Mouse (Mus musculus) small intestine, adult 2 months (tissue): ENCODE results near the gene Gsn. TPM values are rescaled to one million over a fixed set of nuclear protein-coding genes. Genes with fewer than 3 reads are reported as not detected.

ENCODE experiments used
- H3K27ac ChIP-seq: fragments of 200-500 bp; 2 replicates; pipeline ENCODE4 v1.5.1; 2012; ENCODE audit warnings: low read depth, low read length, control low read depth, inconsistent platforms; ENCODE audit not compliant: insufficient read depth
- H3K27me3 ChIP-seq: fragments of 200-500 bp; 2 replicates; pipeline ENCODE4 v1.6.1; 2012; ENCODE audit warnings: mild to moderate bottlenecking, moderate library complexity, low read length, inconsistent platforms; ENCODE audit not compliant: control insufficient read depth, insufficient read depth
- H3K36me3 ChIP-seq: fragments of 200-500 bp; 2 replicates; pipeline ENCODE4 v1.6.1; 2012; ENCODE audit warnings: mild to moderate bottlenecking, low read length, control low read depth, inconsistent platforms; ENCODE audit not compliant: control insufficient read depth, insufficient read depth
- H3K4me1 ChIP-seq: fragments of 200-500 bp; 2 replicates; pipeline ENCODE4 v1.6.1; 2012; ENCODE audit warnings: low read length, inconsistent platforms, mixed read lengths; ENCODE audit not compliant: control insufficient read depth, insufficient read depth, insufficient read length
- H3K4me3 ChIP-seq: fragments of 200-500 bp; 2 replicates; pipeline ENCODE4 v1.5.1; 2012; ENCODE audit warnings: low read depth, mild to moderate bottlenecking, control low read depth, inconsistent platforms, low read length, moderate library complexity
- CTCF ChIP-seq: fragments of 200-500 bp; IDR thresholded peaks from 2 replicates; pipeline ENCODE4 v1.5.1; 2012; ENCODE audit warnings: low read depth, mild to moderate bottlenecking, control low read depth, inconsistent platforms, low read length, moderate library complexity, mixed read lengths; ENCODE audit not compliant: insufficient replicate concordance, insufficient read length; ENCODE audit errors: extremely low read depth
- POLR2A ChIP-seq: fragments of 200-500 bp; IDR thresholded peaks from 2 replicates; pipeline ENCODE4 v1.6.1; 2012; ENCODE audit warnings: low read depth, mild to moderate bottlenecking, control low read depth, inconsistent platforms, low read length, moderate library complexity
- WGBS: fragments of 180-500 bp; shearing (Covaris S2); methylation state at CpG from one replicate; pipeline ENCODE4 v1.1.7; 2018; 5-methylcytosine and 5-hydroxymethylcytosine counted together
- polyA plus RNA-seq: library from polyadenylated mRNA; depleted of rRNA; stranded (reverse); fragments of >200 nt; gene quantifications from 2 replicates; pipeline ENCODE4 v1.2.3, GENCODE M21; 2012

The Gsn gene
- polyA plus RNA-seq, 1 experiment = 198 TPM

GRCm38 (mm10) chr2:35269716-35270260, 13.6 kb downstream of the Gsn start:
- Histone ChIP-seq H3K27ac (peak overlapping the region; percentile 82), H3K4me3 (no peak overlapping the region), H3K4me1 (peaks cover 55% of the 10 kb centered on the region), H3K36me3 (no peaks in the 10 kb centered on the region), H3K27me3 (no peaks in the 10 kb centered on the region)
- TF ChIP-seq POLR2A (no peak), CTCF (no peak)
- 79% methylated on average over 4 of the region's 4 CpGs for WGBS

GRCm38 (mm10) chr2:35270531-35270984, 14.4 kb downstream of the Gsn start:
- Histone ChIP-seq H3K4me1 (peaks cover 53% of the 10 kb centered on the region), H3K4me3 (no peak overlapping the region), H3K36me3 (no peaks in the 10 kb centered on the region), H3K27me3 (no peaks in the 10 kb centered on the region), H3K27ac (0 out of 2 replicates have a peak overlapping the region, but pooled peaks have one; percentile 82)
- 20% methylated on average over 10 of the region's 10 CpGs for WGBS
- no peak for TF ChIP-seq POLR2A
- peak; percentile 76; the same call in 1 of the 2 replicates for TF ChIP-seq CTCF

GRCm38 (mm10) chr2:35271817-35272216, 15.6 kb downstream of the Gsn start:
- H3K4me1 ChIP-seq = peaks cover 41% of the 10 kb centered on the region

GRCm38 (mm10) chr2:35272881-35273280, 16.7 kb downstream of the Gsn start:
- Histone ChIP-seq H3K27me3 (no peaks in the 10 kb centered on the region), H3K36me3 (no peaks in the 10 kb centered on the region), H3K4me3 (no peak overlapping the region), H3K4me1 (peaks cover 39% of the 10 kb centered on the region; the same call in 1 of the 2 replicates), H3K27ac (peak overlapping the region; percentile 75)
- TF ChIP-seq CTCF (no peak), POLR2A (no peak)
- WGBS = 68% methylated on average over 6 of the region's 6 CpGs

More at GRCm38 (mm10) chr2:35271817-35272216, 15.6 kb downstream of the Gsn start:
- H3K4me3 ChIP-seq = no peak overlapping the region
- H3K36me3 ChIP-seq = no peaks in the 10 kb centered on the region
- no peaks in the 10 kb centered on the region for H3K27me3 ChIP-seq
- peak overlapping the region; percentile 51 for H3K27ac ChIP-seq
- 34% methylated on average over 2 of the region's 2 CpGs for WGBS
- no peak for TF ChIP-seq CTCF
- TF ChIP-seq POLR2A = no peak

- WGBS = 21% methylated on average over 2 of the region's 2 CpGs
- no peak for TF ChIP-seq POLR2A
- TF ChIP-seq CTCF = no peak
- peaks cover 35% of the 10 kb centered on the region; the same call in 1 of the 2 replicates for H3K4me1 ChIP-seq
Observed at GRCm38 (mm10) chr2:35273536-35273935, 17.4 kb downstream of the Gsn start.

GRCm38 (mm10) chr2:35277686-35278085, 21.5 kb downstream of the Gsn start:
- 68% methylated on average over 3 of the region's 3 CpGs for WGBS
- Histone ChIP-seq H3K4me1 (peaks cover 14% of the 10 kb centered on the region), H3K27ac (no peak overlapping the region), H3K4me3 (no peak overlapping the region), H3K36me3 (no peaks in the 10 kb centered on the region), H3K27me3 (peaks cover 5% of the 10 kb centered on the region; the same call in 1 of the 2 replicates)
- no peak for TF ChIP-seq POLR2A
- TF ChIP-seq CTCF = no peak

More at GRCm38 (mm10) chr2:35273536-35273935, 17.4 kb downstream of the Gsn start:
- no peaks in the 10 kb centered on the region for H3K27me3 ChIP-seq
- no peaks in the 10 kb centered on the region for H3K36me3 ChIP-seq
- H3K4me3 ChIP-seq = no peak overlapping the region
- H3K27ac ChIP-seq = peak overlapping the region; percentile 75

DNA sequence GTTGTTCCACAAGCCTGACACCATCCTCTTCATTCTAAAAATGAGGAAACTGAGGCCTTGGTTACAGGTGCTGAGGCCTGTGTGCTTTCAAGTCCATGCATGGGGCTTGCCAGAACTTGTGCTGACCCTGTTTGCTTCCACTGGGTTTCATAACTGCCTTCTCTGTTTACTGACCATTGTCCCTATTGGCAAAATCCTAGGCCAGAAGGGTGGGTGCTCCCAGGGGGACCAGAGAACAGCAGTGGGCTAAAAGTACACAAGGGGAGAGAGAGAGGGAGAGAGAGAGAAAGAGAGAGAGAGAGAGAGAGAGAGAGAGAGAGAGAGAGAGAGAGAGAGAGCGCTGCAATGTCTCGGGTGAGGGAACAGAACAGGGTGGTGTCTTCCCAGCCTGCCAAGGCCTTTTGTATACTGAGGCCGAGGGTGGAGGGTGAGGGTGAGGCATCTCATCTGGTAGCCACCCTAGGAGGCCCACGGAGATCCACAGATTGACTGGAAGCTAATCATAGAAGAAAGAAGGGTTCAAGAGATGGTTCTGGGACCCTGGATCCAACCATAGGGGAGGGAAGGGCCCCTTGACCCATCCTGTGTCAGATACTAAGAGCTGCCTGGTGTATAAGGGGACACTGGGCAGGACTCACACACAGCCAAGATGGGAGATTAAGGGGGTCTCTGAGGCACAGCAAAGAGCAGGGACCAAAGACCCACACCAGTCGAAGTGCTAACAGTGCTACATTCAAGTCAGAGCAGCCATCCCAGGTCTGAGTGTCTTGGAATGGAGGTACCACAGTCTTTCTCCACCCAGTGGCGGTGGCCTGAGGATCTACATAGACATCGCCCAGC, 22.4 kb downstream of the Gsn start:
- Histone ChIP-seq H3K4me1 (peaks cover 8% of the 10 kb centered on the region), H3K27ac (no peak overlapping the region), H3K4me3 (no peak overlapping the region), H3K27me3 (peaks cover 7% of the 10 kb centered on the region; the same call in 1 of the 2 replicates), H3K36me3 (no peaks in the 10 kb centered on the region)
- 81% methylated on average over 7 of the region's 7 CpGs for WGBS
- no peak for TF ChIP-seq POLR2A
- TF ChIP-seq CTCF = no peak
